Mouse (Mus musculus): ENCODE results near the gene Ighmbp2. TPM values are rescaled to one million over a fixed set of nuclear protein-coding genes. Genes with fewer than 3 reads are reported as not detected.
"Not testable (repeated sequence)": the region's sequence is repeated elsewhere in the genome, so short reads cannot be mapped to it uniquely, and the experiment has no call there.

Gene Ighmbp2
- polyA plus RNA-seq, 1 experiment from 2014 or later, result 2.5 TPM

GRCm38 (mm10) chr19:3260591-3260990 is 22.2 kb downstream of the Ighmbp2 start:
- Histone ChIP-seq H3K9me3 (replicated peaks; ENCODE audit: control insufficient read depth, low read length) (no peaks in the 10 kb centered on the region), H3K27me3 (ENCODE audit: control insufficient read depth, insufficient read depth, low read depth, low read length) (no peaks in the 10 kb centered on the region), H3K4me3 (ENCODE audit: low read depth, low read length) (no peak overlapping the region), H3K27ac (ENCODE audit: low read length) (no peak overlapping the region), H3K9ac (ENCODE audit: low read depth, low read length) (no peak overlapping the region), H3K4me2 (ENCODE audit: low read depth, low read length) (no peak overlapping the region), H3K36me3 (ENCODE audit: control insufficient read depth, insufficient read depth) (no peaks in the 10 kb centered on the region; the same call in 1 of the 2 replicates), H3K4me1 (ENCODE audit: control insufficient read depth, low read depth, low read length) (no peaks in the 10 kb centered on the region)
- 68% methylated on average over 3 of the region's 3 CpGs for WGBS (ENCODE audit: insufficient replicate concordance)
- no peak for ATAC-seq (ENCODE audit: low read depth)

DNA sequence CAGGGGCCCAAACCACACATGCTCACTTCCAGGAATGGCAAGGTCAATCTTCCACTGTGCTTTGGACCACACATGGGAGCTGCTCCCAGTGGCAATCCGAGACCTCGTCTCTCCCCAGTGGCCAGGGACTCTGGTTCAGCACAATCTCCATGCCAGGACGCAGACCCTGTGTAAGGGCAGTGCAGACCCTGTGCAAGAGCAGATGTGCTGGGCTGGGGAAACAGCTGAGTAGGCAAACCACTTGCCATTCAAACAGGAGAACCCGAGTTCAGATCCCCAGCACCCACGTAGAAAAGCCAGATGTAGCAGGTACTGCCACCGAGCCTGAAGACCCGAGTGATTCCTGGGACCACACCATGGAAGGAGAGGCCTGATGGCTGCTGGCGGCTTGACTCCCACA is 22.8 kb downstream of the Ighmbp2 start:
- H3K4me3 ChIP-seq (ENCODE audit: low read depth, low read length), result no peak overlapping the region
- no peaks in the 10 kb centered on the region; the same call in 1 of the 2 replicates for H3K36me3 ChIP-seq (ENCODE audit: control insufficient read depth, insufficient read depth)
- 76% methylated on average over 8 of the region's 8 CpGs for WGBS (ENCODE audit: insufficient replicate concordance)
- H3K4me1 ChIP-seq (ENCODE audit: control insufficient read depth, low read depth, low read length), result no peaks in the 10 kb centered on the region
- H3K27me3 ChIP-seq (ENCODE audit: control insufficient read depth, insufficient read depth, low read depth, low read length), result no peaks in the 10 kb centered on the region
- H3K27ac ChIP-seq (ENCODE audit: low read length), result no peak overlapping the region
- no peak for ATAC-seq (ENCODE audit: low read depth)
- no peak overlapping the region for H3K9ac ChIP-seq (ENCODE audit: low read depth, low read length)
- no peak overlapping the region for H3K4me2 ChIP-seq (ENCODE audit: low read depth, low read length)
- no peaks in the 10 kb centered on the region for H3K9me3 ChIP-seq (replicated peaks; ENCODE audit: control insufficient read depth, low read length)

DNA sequence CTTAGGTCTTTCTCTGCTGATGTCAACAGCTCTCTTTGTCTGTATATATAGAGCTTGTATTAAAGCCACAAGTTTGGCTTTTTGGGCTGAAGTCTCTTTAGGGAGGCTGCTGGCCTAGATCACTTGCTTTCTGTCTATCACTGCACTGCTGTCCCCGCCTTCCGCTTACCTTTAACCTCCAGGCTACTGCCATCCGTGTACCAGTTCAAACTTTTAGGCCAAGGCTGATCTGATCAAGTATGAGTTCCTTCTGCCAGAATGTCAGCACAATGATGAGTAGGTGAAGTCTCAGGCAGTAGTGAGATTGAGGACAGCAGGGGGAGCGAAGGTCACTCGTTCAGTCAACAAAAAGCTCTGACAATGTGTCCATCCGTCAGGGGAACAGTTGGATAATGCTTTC is 57.6 kb downstream of the Ighmbp2 start:
- not testable (repeated sequence) for H3K27me3 ChIP-seq (ENCODE audit: control insufficient read depth, insufficient read depth, low read depth, low read length); H3K9ac ChIP-seq (ENCODE audit: low read depth, low read length); H3K36me3 ChIP-seq (ENCODE audit: control insufficient read depth, insufficient read depth); H3K4me3 ChIP-seq (ENCODE audit: low read depth, low read length); H3K4me2 ChIP-seq (ENCODE audit: low read depth, low read length); H3K4me1 ChIP-seq (ENCODE audit: control insufficient read depth, low read depth, low read length); H3K27ac ChIP-seq (ENCODE audit: low read length); H3K9me3 ChIP-seq (replicated peaks; ENCODE audit: control insufficient read depth, low read length)
- 63% methylated on average over 3 of the region's 6 CpGs for WGBS (ENCODE audit: insufficient replicate concordance)
- 0 out of 2 replicates have a peak, but pooled peaks have one; percentile 35 for ATAC-seq (ENCODE audit: low read depth)

DNA sequence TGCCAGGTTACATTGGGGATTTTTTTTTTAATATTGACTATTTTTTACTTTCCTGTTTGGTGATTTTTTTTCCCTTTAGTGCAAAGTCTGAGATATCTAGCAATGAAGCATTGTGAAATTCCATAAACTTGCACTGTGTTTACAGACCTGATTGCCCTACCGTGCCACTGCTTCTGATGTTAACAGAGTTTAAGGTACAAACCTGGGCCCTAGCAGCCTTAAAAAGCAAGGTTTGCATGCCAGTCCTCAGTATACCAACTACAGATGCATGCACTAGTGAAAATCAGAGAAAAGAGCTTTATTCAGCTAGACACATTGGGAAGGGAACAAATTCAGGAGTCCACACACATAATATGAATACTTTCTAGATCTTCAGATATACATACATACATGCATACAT is 67.9 kb downstream of the Ighmbp2 start:
- not testable (repeated sequence) for H3K9me3 ChIP-seq (replicated peaks; ENCODE audit: control insufficient read depth, low read length); H3K4me1 ChIP-seq (ENCODE audit: control insufficient read depth, low read depth, low read length); H3K4me3 ChIP-seq (ENCODE audit: low read depth, low read length); H3K27me3 ChIP-seq (ENCODE audit: control insufficient read depth, insufficient read depth, low read depth, low read length); ATAC-seq (ENCODE audit: low read depth); H3K9ac ChIP-seq (ENCODE audit: low read depth, low read length); H3K4me2 ChIP-seq (ENCODE audit: low read depth, low read length); H3K27ac ChIP-seq (ENCODE audit: low read length); H3K36me3 ChIP-seq (ENCODE audit: control insufficient read depth, insufficient read depth)
- WGBS (ENCODE audit: insufficient replicate concordance), result 35% methylated on average over 1 of the region's 1 CpGs

Small RNA genes within 50 kb of the gene (microRNA-seq; reads per million reads assigned to microRNA genes)
- gene Mir6984, result not detected

Other genes starting within 250 kb of the Ighmbp2 start
- gene Mrpl21, start 116 bp downstream of the Ighmbp2 start, polyA plus RNA-seq (2015; fragmentation: Nextera tagmentation; extraction: Ambion mirVana), result 45.4 and 46.6 TPM in 2 replicates
- gene Cpt1a, start 39.3 kb upstream of the Ighmbp2 start, polyA plus RNA-seq (2015; fragmentation: Nextera tagmentation; extraction: Ambion mirVana), result 7.6 and 9.5 TPM in 2 replicates
- 0.21 and 0.29 TPM in 2 replicates for gene Tesmin, start 105.8 kb upstream of the Ighmbp2 start, polyA plus RNA-seq (2015; fragmentation: Nextera tagmentation; extraction: Ambion mirVana)
- gene Gal, start 131.5 kb upstream of the Ighmbp2 start, polyA plus RNA-seq (2015; fragmentation: Nextera tagmentation; extraction: Ambion mirVana), result not detected in 2 replicates